Mouse (Mus musculus): Measurements from ENCODE around the gene Pik3r5. TPM values are rescaled to one million over a fixed set of nuclear protein-coding genes. Genes with fewer than 3 reads are reported as not detected.

The Pik3r5 gene
- polyA plus RNA-seq, 1 experiment from 2014 or later, result 0.14 TPM

DNA sequence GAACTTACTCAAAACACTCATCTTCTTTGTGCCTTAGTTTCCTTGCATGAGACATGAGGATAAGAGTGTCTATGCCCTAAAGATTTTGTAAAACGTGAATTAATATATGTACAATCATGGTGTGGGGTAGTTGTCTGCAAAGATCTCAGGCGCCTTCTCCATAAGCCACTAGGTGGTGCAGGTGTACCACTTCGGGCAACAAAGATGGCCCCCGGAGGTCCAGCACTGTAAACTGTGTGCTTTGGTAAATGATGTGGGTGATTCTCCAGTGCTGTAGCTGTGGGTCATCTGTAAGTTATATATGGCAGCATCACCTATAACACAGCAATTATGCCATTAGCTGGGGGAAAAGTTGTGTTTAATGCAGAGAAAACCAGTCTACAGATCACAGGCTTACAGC is 27.7 kb upstream of the Pik3r5 start:
- 39% methylated on average over 4 of the region's 4 CpGs for WGBS
- Histone ChIP-seq H3K4me3 (no peak overlapping the region), H3K4me2 (no peak overlapping the region), H3K27ac (ENCODE audit: poor library complexity, severe bottlenecking) (no peak overlapping the region), H3K4me1 (replicated peaks) (peaks cover 19% of the 10 kb centered on the region), H3K9me3 (replicated peaks) (no peaks in the 10 kb centered on the region), H3K27me3 (replicated peaks) (peaks cover 53% of the 10 kb centered on the region), H3K9ac (no peak overlapping the region), H3K36me3 (no peaks in the 10 kb centered on the region)
- ATAC-seq (ENCODE audit: insufficient number of reproducible peaks, low FRiP score), result no peak

- peaks cover 46% of the 10 kb centered on the region for H3K27me3 ChIP-seq (replicated peaks)
- H3K9ac ChIP-seq, result no peak overlapping the region
- peaks cover 9% of the 10 kb centered on the region for H3K4me1 ChIP-seq (replicated peaks)
- H3K9me3 ChIP-seq (replicated peaks), result no peaks in the 10 kb centered on the region
- H3K4me3 ChIP-seq, result no peak overlapping the region
- 77% methylated on average over 8 of the region's 8 CpGs for WGBS
- H3K27ac ChIP-seq (ENCODE audit: poor library complexity, severe bottlenecking), result no peak overlapping the region
- H3K4me2 ChIP-seq, result no peak overlapping the region
- H3K36me3 ChIP-seq, result no peaks in the 10 kb centered on the region
- no peak for ATAC-seq (ENCODE audit: insufficient number of reproducible peaks, low FRiP score)
Observed at GRCm38 (mm10) chr11:68405576-68405975, 26.3 kb upstream of the Pik3r5 start.

DNA sequence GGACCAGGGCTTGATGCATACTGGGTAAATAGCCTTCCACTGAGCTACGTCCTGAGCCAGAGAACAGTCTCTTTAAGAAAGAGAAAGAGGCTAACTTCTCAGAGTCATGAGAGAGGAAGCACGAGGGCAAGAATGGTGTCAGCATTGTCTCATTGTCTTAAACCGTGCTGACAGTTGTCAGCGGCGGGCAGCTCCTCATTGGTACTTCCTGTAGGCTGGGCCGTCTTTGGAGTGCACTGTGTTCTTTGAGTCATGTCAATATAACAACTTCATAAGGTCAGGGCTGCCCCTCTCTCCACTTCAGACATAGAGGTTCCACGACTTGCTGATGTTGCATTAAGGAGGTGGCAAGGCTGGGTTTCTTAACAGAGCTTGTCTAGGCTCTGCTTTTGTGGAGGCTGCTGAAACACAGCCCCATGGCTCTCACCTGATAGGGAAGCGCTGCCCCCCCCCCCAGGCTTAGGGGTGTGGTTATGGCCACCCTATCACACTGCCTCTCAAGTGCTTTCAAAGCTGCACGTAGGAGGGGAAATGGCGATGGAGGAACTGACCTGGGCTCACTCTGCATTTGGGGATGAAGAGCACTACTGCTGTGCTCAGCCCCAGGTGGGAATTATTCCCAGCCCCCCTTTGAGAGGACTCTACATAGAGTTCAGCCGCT is 24.5 kb upstream of the Pik3r5 start:
- Histone ChIP-seq H3K4me1 (replicated peaks) (peaks cover 6% of the 10 kb centered on the region), H3K4me3 (no peak overlapping the region), H3K9ac (no peak overlapping the region), H3K27ac (ENCODE audit: poor library complexity, severe bottlenecking) (no peak overlapping the region), H3K4me2 (no peak overlapping the region), H3K9me3 (replicated peaks) (no peaks in the 10 kb centered on the region), H3K27me3 (replicated peaks) (peaks cover 29% of the 10 kb centered on the region), H3K36me3 (no peaks in the 10 kb centered on the region)
- WGBS, result 39% methylated on average over 11 of the region's 11 CpGs
- ATAC-seq (ENCODE audit: insufficient number of reproducible peaks, low FRiP score), result no peak

- H3K9ac ChIP-seq, result no peak overlapping the region
- H3K27ac ChIP-seq (ENCODE audit: poor library complexity, severe bottlenecking), result no peak overlapping the region
- no peaks in the 10 kb centered on the region; the same call in 1 of the 2 replicates for H3K9me3 ChIP-seq (replicated peaks)
- peaks cover 6% of the 10 kb centered on the region for H3K4me1 ChIP-seq (replicated peaks)
- 54% methylated on average over 2 of the region's 2 CpGs for WGBS
- no peak overlapping the region for H3K4me3 ChIP-seq
- H3K36me3 ChIP-seq, result no peaks in the 10 kb centered on the region
- H3K4me2 ChIP-seq, result no peak overlapping the region
- no peak for ATAC-seq (ENCODE audit: insufficient number of reproducible peaks, low FRiP score)
- H3K27me3 ChIP-seq (replicated peaks), result peaks cover 22% of the 10 kb centered on the region
Observed at GRCm38 (mm10) chr11:68408127-68408526, 23.8 kb upstream of the Pik3r5 start.

DNA sequence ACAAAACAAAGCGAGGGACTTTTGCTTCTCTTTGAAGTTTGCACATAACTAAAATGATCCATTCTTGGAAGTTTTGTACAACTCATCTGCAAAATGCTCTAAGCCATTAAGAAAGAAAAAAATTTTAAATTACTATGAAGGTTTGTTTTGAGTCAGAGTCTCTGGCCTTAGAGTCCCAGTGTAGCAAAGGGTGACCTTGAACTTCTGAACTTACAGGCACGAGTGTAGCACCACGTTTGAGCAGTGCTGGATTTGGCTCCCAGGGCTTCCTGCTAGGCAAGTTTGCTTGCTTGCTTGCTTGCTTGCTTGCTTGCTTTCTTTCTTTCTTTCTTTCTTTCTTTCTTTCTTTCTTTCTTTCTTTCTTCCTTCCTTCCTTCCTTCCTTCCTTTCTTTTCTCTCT is 14.9 kb upstream of the Pik3r5 start:
- Histone ChIP-seq H3K4me1 (replicated peaks) (no peaks in the 10 kb centered on the region), H3K36me3 (no peaks in the 10 kb centered on the region), H3K9me3 (replicated peaks) (peaks cover 9% of the 10 kb centered on the region), H3K4me3 (no peak overlapping the region), H3K27me3 (replicated peaks) (no peaks in the 10 kb centered on the region), H3K9ac (no peak overlapping the region), H3K27ac (ENCODE audit: poor library complexity, severe bottlenecking) (no peak overlapping the region), H3K4me2 (no peak overlapping the region)
- no peak for ATAC-seq (ENCODE audit: insufficient number of reproducible peaks, low FRiP score)
- WGBS, result 43% methylated on average over 3 of the region's 3 CpGs

- no peak overlapping the region for H3K4me3 ChIP-seq
- peaks cover 9% of the 10 kb centered on the region for H3K9me3 ChIP-seq (replicated peaks)
- ATAC-seq (ENCODE audit: insufficient number of reproducible peaks, low FRiP score), result no peak
- H3K4me1 ChIP-seq (replicated peaks), result no peaks in the 10 kb centered on the region
- no peaks in the 10 kb centered on the region for H3K27me3 ChIP-seq (replicated peaks)
- no peaks in the 10 kb centered on the region for H3K36me3 ChIP-seq
- no peak overlapping the region for H3K4me2 ChIP-seq
- WGBS, result 47% methylated on average over 9 of the region's 9 CpGs
- no peak overlapping the region for H3K27ac ChIP-seq (ENCODE audit: poor library complexity, severe bottlenecking)
- no peak overlapping the region for H3K9ac ChIP-seq
Observed at GRCm38 (mm10) chr11:68417831-68418230, 14.1 kb upstream of the Pik3r5 start.

DNA sequence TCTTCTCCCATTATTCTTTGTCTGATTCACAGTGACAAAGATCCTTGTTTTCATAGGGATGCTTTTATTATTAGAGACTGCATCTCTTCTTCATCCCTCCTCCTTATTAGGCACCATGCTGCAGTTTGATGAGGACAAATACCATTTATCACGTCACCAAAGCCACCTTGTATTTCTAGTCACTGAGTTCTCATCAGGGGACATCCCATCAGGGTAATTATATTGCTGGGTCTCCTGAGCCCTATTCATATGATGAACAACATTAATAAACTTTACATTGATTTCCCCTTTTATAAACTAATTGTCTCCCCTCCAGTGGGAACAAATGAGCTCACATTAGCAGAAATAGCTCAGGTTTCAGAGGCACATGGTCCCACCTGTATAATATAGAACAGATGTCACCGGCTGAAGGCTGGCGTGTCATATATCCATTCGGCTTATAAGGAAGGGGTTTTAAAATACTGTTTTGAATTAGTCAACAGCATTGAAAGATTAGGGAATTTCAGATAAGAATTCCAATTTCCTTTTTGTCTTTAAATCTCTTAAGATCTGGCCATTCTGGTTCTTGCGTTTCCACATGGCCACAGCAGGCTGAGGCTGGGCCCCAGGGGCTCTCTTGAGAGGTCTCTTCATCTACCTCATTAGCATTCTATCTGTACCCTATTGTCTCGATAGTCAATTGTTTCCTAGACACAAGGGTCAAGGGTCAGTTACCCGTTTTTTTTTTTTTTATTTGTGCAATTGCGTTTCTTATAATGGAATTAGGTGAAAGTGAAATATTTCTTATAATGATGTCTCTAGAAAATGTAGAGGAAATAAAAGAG is 6.2 kb upstream of the Pik3r5 start:
- H3K9ac ChIP-seq, result no peak overlapping the region
- no peak for ATAC-seq (ENCODE audit: insufficient number of reproducible peaks, low FRiP score)
- no peak overlapping the region for H3K4me3 ChIP-seq
- H3K36me3 ChIP-seq, result no peaks in the 10 kb centered on the region
- peaks cover 11% of the 10 kb centered on the region for H3K27me3 ChIP-seq (replicated peaks)
- no peak overlapping the region for H3K4me2 ChIP-seq
- H3K4me1 ChIP-seq (replicated peaks), result no peaks in the 10 kb centered on the region
- H3K27ac ChIP-seq (ENCODE audit: poor library complexity, severe bottlenecking), result no peak overlapping the region
- 70% methylated on average over 8 of the region's 8 CpGs for WGBS
- H3K9me3 ChIP-seq (replicated peaks), result no peaks in the 10 kb centered on the region

DNA sequence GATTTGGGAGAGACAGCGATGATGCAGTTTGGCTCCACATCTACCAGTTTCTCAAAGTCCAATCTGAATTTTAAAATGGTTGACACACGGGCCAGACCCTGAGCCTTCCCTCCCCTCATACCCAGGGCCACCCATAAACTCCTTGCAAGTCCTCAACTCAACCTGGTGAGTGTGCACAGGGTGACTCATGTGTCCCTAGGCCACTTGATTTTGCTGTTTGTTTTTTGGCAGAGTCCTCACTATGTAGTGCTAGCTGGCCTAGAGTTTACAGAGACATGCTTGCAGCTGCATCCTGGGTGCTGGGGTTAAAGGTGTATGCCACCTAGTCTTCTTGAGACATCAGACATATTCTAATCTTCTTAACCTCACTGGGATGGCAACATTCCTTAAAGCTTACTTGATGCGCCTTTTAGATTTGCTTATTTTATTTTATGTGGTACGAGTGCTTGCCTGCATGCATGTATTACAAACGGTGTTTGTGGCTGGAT is 4.8 kb upstream of the Pik3r5 start:
- Histone ChIP-seq H3K27me3 (replicated peaks) (peaks cover 22% of the 10 kb centered on the region), H3K36me3 (no peaks in the 10 kb centered on the region), H3K4me3 (no peak overlapping the region), H3K27ac (ENCODE audit: poor library complexity, severe bottlenecking) (no peak overlapping the region), H3K4me2 (no peak overlapping the region), H3K9me3 (replicated peaks) (no peaks in the 10 kb centered on the region), H3K4me1 (replicated peaks) (peaks cover 4% of the 10 kb centered on the region; the same call in 1 of the 2 replicates), H3K9ac (no peak overlapping the region)
- 72% methylated on average over 5 of the region's 5 CpGs for WGBS
- no peak for ATAC-seq (ENCODE audit: insufficient number of reproducible peaks, low FRiP score)

DNA sequence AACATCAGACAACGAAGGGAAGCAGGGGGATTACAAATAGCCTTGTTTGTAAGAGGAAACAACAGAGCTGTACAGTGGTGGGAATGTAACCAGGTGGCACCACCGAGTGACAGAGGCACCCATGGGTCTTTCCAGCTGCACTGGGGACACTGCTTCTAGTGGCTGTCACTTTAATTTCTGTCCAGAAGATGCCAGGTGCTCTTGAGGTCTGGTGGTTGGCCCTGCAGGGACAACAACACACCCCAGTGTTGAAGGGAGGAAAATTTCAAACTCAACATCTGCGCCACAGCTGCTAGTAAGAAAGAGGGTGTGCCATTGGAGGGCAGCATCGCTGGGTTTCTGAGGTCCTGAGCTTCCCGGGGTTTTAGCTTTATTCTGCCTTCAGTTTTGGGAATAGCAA is 1.3 kb upstream of the Pik3r5 start:
- Histone ChIP-seq H3K27me3 (replicated peaks) (peaks cover 54% of the 10 kb centered on the region), H3K4me2 (no peak overlapping the region), H3K36me3 (no peaks in the 10 kb centered on the region), H3K27ac (ENCODE audit: poor library complexity, severe bottlenecking) (no peak overlapping the region), H3K9ac (no peak overlapping the region), H3K4me1 (replicated peaks) (peaks cover 8% of the 10 kb centered on the region; the same call in 1 of the 2 replicates), H3K4me3 (no peak overlapping the region), H3K9me3 (replicated peaks) (no peaks in the 10 kb centered on the region)
- WGBS, result 62% methylated on average over 5 of the region's 5 CpGs
- ATAC-seq (ENCODE audit: insufficient number of reproducible peaks, low FRiP score), result no peak

DNA sequence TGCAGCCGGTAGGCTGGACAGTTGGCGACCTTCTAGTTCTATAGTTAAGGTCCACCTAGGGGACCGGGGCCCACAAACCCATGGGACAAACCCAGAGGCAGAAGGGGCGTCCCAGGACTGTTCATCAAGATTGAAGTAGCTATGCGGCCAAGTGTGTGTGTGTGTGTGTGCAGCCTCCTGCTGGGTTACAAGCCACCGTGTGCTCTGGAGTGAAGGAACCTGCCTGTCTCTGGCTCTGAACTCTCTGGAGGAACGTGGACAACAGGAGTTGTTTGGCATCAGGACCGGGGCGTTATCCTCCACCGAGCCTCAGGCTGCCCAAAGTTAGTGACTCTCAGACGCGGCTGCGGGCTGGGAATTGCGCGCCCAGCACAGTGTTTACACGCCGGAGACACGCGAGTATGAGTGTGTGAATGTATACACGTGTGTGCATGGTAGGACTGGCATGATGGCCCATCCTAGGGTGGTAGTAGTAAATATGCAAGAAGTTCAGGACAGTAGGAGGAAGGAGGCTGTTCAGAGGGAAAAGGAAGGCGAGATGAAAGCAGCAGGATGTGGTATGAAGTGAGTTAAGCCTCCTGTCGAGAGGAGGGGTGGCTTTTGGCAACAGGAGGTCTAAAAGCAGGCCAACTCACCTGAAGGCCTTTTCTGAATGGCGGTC is 570 bp downstream of the Pik3r5 start:
- H3K4me1 ChIP-seq (replicated peaks), result peaks cover 8% of the 10 kb centered on the region; the same call in 1 of the 2 replicates
- H3K9ac ChIP-seq, result no peak overlapping the region

DNA sequence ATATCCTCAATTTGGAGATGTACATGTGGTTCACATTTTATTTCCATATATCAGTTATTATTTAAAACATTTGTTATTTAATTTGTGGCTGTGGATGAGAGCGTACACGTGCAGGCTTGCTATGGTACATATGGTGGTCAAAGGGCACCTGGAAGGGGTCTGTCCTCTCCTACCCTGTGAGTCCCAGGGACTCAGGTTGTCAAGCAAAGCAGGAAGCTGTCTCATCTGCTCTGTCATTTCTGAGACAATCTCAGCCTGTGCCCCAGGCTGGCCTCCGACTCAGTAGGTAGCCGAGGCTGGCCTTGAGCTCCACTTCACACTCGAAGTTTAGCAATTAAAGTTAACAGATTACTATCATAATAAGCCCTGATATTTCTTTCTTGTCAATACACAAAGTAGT is 1.6 kb downstream of the Pik3r5 start:
- Histone ChIP-seq H3K9ac (no peak overlapping the region), H3K4me2 (no peak overlapping the region), H3K27me3 (replicated peaks) (peaks cover 54% of the 10 kb centered on the region), H3K36me3 (no peaks in the 10 kb centered on the region), H3K4me3 (no peak overlapping the region), H3K4me1 (replicated peaks) (peaks cover 8% of the 10 kb centered on the region; the same call in 1 of the 2 replicates), H3K27ac (ENCODE audit: poor library complexity, severe bottlenecking) (no peak overlapping the region), H3K9me3 (replicated peaks) (peaks cover 4% of the 10 kb centered on the region; the same call in 1 of the 2 replicates)
- 79% methylated on average over 5 of the region's 5 CpGs for WGBS
- ATAC-seq (ENCODE audit: insufficient number of reproducible peaks, low FRiP score), result no peak

More for the DNA sequence above, 570 bp downstream of the Pik3r5 start:
- H3K4me2 ChIP-seq, result peak overlapping the region; percentile 69
- ATAC-seq (ENCODE audit: insufficient number of reproducible peaks, low FRiP score), result no peak
- H3K27ac ChIP-seq (ENCODE audit: poor library complexity, severe bottlenecking), result no peak overlapping the region
- no peaks in the 10 kb centered on the region for H3K36me3 ChIP-seq
- WGBS, result 26% methylated on average over 23 of the region's 23 CpGs
- H3K9me3 ChIP-seq (replicated peaks), result 0 out of 2 replicates have a peak, but pooled peaks cover 4% of the 10 kb centered on the region
- peaks cover 54% of the 10 kb centered on the region for H3K27me3 ChIP-seq (replicated peaks)
- H3K4me3 ChIP-seq, result peak overlapping the region; percentile 44
